Mouse (Mus musculus) heart, adult 2 months (tissue): ENCODE results near the gene Map4k5.

ENCODE experiments used
- CTCF ChIP-seq: fragments of 200-600 bp; IDR thresholded peaks from 2 replicates; pipeline ENCODE4 v1.8.1; 2022; ENCODE audit warnings: antibody characterized with exemption, mild to moderate bottlenecking, moderate library complexity
- EP300 ChIP-seq: fragments of 200-500 bp; IDR thresholded peaks from 2 replicates; pipeline ENCODE4 v1.6.1; 2011; ENCODE audit warnings: low read depth, low read length, control low read depth; ENCODE audit not compliant: insufficient read depth
- POLR2A ChIP-seq: fragments of 200-500 bp; IDR thresholded peaks from 2 replicates; pipeline ENCODE4 v1.6.1; 2011; ENCODE audit warnings: mild to moderate bottlenecking, low read depth, low read length, control low read depth; ENCODE audit not compliant: insufficient read depth

DNA sequence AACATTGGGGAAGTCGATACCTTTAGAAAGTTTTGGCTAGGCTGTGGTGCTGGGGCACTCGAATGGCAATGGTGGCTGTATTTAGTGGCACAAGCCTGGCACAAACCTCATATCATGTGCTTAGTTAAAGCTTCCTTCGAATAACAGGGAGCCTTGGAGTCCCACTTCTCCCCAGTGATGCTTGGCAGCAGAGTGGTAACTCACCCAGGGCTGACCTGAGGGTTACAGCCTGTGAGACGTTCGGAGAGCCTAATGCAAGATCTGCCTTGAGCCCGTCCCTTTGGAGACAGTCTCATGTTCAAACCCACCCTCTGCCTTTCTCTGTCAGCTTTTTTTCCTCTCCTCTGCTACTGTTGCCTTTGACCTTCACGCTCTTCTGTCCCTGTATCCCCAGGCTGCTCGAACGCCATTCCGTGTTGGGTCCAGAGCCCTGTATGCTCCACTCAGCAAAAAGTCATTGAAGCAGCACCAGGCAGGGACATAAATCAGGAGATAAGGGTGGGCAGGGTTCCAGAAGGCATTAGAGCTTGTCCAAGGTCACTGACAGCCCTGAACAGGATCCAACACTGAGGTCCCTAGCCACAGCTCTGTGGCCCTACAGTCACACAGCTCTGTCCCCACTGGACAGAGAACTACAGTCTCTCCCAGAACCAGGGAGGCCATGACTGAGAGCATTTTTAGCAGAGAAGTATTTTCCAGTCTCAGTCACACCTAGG is 110.9 kb downstream of the Map4k5 start:
- TF ChIP-seq POLR2A (no peak), CTCF (no peak), EP300 (no peak)
